Mouse (Mus musculus) CH12.LX (cell line): ENCODE data around the gene Gpx5. TPM values are rescaled to one million over a fixed set of nuclear protein-coding genes. Genes with fewer than 3 reads are reported as not detected.
A peak's percentile ranks its signal among the peaks of the same experiment; 100 is the strongest.

Experiments used
- DNase-seq: peaks from one replicate; pipeline ENCODE4 v3.0.0-alpha.2; 2013; ENCODE audit errors: extremely low read depth
- H3K27ac ChIP-seq: 2 replicates; pipeline ENCODE4 v1.5.1; 2012; ENCODE audit warnings: low read depth, mild to moderate bottlenecking, control low read depth, moderate library complexity; ENCODE audit not compliant: insufficient read depth
- H3K27me3 ChIP-seq: replicated peaks from 2 replicates; pipeline ENCODE3; 2012; ENCODE audit warnings: inconsistent platforms
- H3K36me3 ChIP-seq, 2 experiments: replicated peaks in 1 of 2; 2 replicates each; pipeline versions ENCODE3 to v1.6.1; 2012; ENCODE audit warnings: inconsistent platforms in 1 of 2, low read length in 1 of 2, mild to moderate bottlenecking in 1 of 2, mixed read lengths in 1 of 2, moderate library complexity in 1 of 2; ENCODE audit not compliant: control insufficient read depth in 1 of 2, insufficient read depth in 1 of 2
- H3K4me1 ChIP-seq, 2 experiments: 2 replicates each; pipeline ENCODE4 v1.6.1; 2012; ENCODE audit warnings: inconsistent platforms in 1 of 2, moderate library complexity in 1 of 2; ENCODE audit not compliant: insufficient read depth in 2 of 2, control insufficient read depth in 1 of 2
- H3K4me2 ChIP-seq: 2 replicates; pipeline ENCODE4 v1.6.1; 2012; ENCODE audit warnings: low read depth, mild to moderate bottlenecking, control low read depth; ENCODE audit not compliant: poor library complexity, insufficient read depth, severe bottlenecking
- H3K4me3 ChIP-seq, 3 experiments: fragments of 150-350 bp in 1 of 3; sonication (generic) in 1 of 3; replicated peaks in 1 of 3; 2 replicates each; pipeline versions ENCODE3 to v1.5.1; 2011 to 2012; ENCODE audit warnings: low read depth in 2 of 3, low read length in 2 of 3, mild to moderate bottlenecking in 2 of 3, moderate library complexity in 2 of 3, control low read depth in 1 of 3, improper control_type of control experiment in 1 of 3, inconsistent platforms in 1 of 3, mixed read lengths in 1 of 3; ENCODE audit not compliant: poor library complexity in 1 of 3
- H3K79me2 ChIP-seq: replicated peaks from 2 replicates; pipeline ENCODE4 v1.6.1; 2012; ENCODE audit warnings: mild to moderate bottlenecking, moderate library complexity; ENCODE audit not compliant: control insufficient read depth, poor library complexity, insufficient read depth, severe bottlenecking; ENCODE audit errors: extremely low read depth
- H3K9ac ChIP-seq: 2 replicates; pipeline ENCODE4 v1.6.1; 2012; ENCODE audit warnings: low read depth, mild to moderate bottlenecking, control low read depth, moderate library complexity; ENCODE audit not compliant: insufficient read depth
- H3K9me3 ChIP-seq: replicated peaks from 2 replicates; pipeline ENCODE3; 2012; ENCODE audit warnings: low read length, inconsistent platforms, mixed read lengths
- CHD2 ChIP-seq: IDR thresholded peaks from 2 replicates; pipeline ENCODE4 v1.6.1; 2011; ENCODE audit warnings: low read length, improper control_type of control experiment
- E2F4 ChIP-seq: IDR thresholded peaks from 2 replicates; pipeline ENCODE4 v1.6.1; 2011; ENCODE audit warnings: low read depth, low read length, improper control_type of control experiment; ENCODE audit not compliant: insufficient replicate concordance
- ELF1 ChIP-seq: IDR thresholded peaks from 2 replicates; pipeline ENCODE4 v1.6.1; 2014; ENCODE audit warnings: low read depth, mild to moderate bottlenecking, inconsistent platforms, low read length, improper control_type of control experiment
- EP300 ChIP-seq: IDR thresholded peaks from 2 replicates; pipeline ENCODE4 v1.6.1; 2011; ENCODE audit warnings: low read length, improper control_type of control experiment
- GABPA ChIP-seq: IDR thresholded peaks from 2 replicates; pipeline ENCODE4 v1.6.1; 2012; ENCODE audit warnings: low read depth, low read length, improper control_type of control experiment, inconsistent platforms; ENCODE audit not compliant: insufficient replicate concordance
- IRF4 ChIP-seq: IDR thresholded peaks from 2 replicates; pipeline ENCODE4 v1.6.1; 2014; ENCODE audit warnings: low read depth, mild to moderate bottlenecking, inconsistent platforms, low read length, improper control_type of control experiment
- JUN ChIP-seq: IDR thresholded peaks from 2 replicates; pipeline ENCODE4 v1.6.1; 2011; ENCODE audit warnings: low read depth, mild to moderate bottlenecking, low read length, improper control_type of control experiment, moderate library complexity; ENCODE audit not compliant: insufficient read depth
- KAT2A ChIP-seq: IDR thresholded peaks from 2 replicates; pipeline ENCODE4 v1.6.1; 2012; ENCODE audit warnings: low read length, improper control_type of control experiment, inconsistent platforms; ENCODE audit not compliant: insufficient replicate concordance
- MAFK ChIP-seq: IDR thresholded peaks from 2 replicates; pipeline ENCODE4 v1.6.1; 2011; ENCODE audit warnings: low read length, improper control_type of control experiment; ENCODE audit not compliant: insufficient replicate concordance
- MAZ ChIP-seq: IDR thresholded peaks from 2 replicates; pipeline ENCODE4 v1.6.1; 2012; ENCODE audit warnings: low read depth, mild to moderate bottlenecking, inconsistent platforms, low read length, improper control_type of control experiment, moderate library complexity
- NRF1 ChIP-seq: IDR thresholded peaks from 2 replicates; pipeline ENCODE4 v1.6.1; 2014; ENCODE audit warnings: low read depth, mild to moderate bottlenecking, inconsistent platforms, low read length, improper control_type of control experiment, moderate library complexity
- PAX5 ChIP-seq: IDR thresholded peaks from 2 replicates; pipeline ENCODE4 v1.6.1; 2012; ENCODE audit warnings: low read length, inconsistent platforms, mixed read lengths
- POLR2A ChIP-seq: IDR thresholded peaks from 2 replicates; pipeline ENCODE4 v1.6.1; 2011; ENCODE audit warnings: low read depth, mild to moderate bottlenecking, improper control_type of control experiment, low read length
- RAD21 ChIP-seq: IDR thresholded peaks from 2 replicates; pipeline ENCODE4 v1.6.1; 2011; ENCODE audit warnings: low read depth, mild to moderate bottlenecking, low read length, improper control_type of control experiment, moderate library complexity
- SMC3 ChIP-seq: IDR thresholded peaks from 2 replicates; pipeline ENCODE4 v1.6.1; 2011; ENCODE audit warnings: low read depth, low read length, improper control_type of control experiment
- TBP ChIP-seq: conservative IDR thresholded peaks from 2 replicates; pipeline ENCODE4 v1.6.1; 2011; ENCODE audit warnings: low read depth, low read length, improper control_type of control experiment
- USF1 ChIP-seq: IDR thresholded peaks from 2 replicates; pipeline ENCODE4 v1.6.1; 2014; ENCODE audit warnings: low read depth, mild to moderate bottlenecking, inconsistent platforms, low read length, improper control_type of control experiment
- ZKSCAN1 ChIP-seq: IDR thresholded peaks from 2 replicates; pipeline ENCODE4 v1.6.1; 2012; ENCODE audit warnings: low read depth, inconsistent platforms, low read length, improper control_type of control experiment, borderline replicate concordance
- ZMIZ1 ChIP-seq: IDR thresholded peaks from 2 replicates; pipeline ENCODE4 v1.6.1; 2012; ENCODE audit warnings: low read depth, mild to moderate bottlenecking, inconsistent platforms, low read length, improper control_type of control experiment
- ZNF384 ChIP-seq: IDR thresholded peaks from 2 replicates; pipeline ENCODE4 v1.6.1; 2012; ENCODE audit warnings: low read depth, low read length, improper control_type of control experiment, inconsistent platforms
- dilution Hi-C: fragments of 300-500 bp; cut with MboI; formaldehyde crosslinking; loops from 2 replicates; pipeline ENCODE4 v1.14.3; 2020; ENCODE audit warnings: low sequenced_read_pairs; ENCODE audit not compliant: extremely low pct_unique_long_range_greater_than_20kb, extremely low pct_ligation_motif_present
- in situ Hi-C: fragments of 300-500 bp; cut with MboI; formaldehyde crosslinking; loops from 3 replicates; pipeline ENCODE4 v1.14.3; 2019; ENCODE audit warnings: low sequenced_read_pairs, low pct_ligation_motif_present, low pct_unique_long_range_greater_than_20kb, mixed read lengths
- polyA plus RNA-seq: library from polyadenylated mRNA; unstranded; fragments of >175 nt; gene quantifications from 2 replicates; pipeline ENCODE4 v1.2.1, GENCODE M21; 2012; ENCODE audit warnings: low read depth; ENCODE audit not compliant: insufficient read length
- total RNA-seq, 2 experiments: library from RNA; depleted of rRNA; stranded (reverse); fragments of 300-350 nt in 1 of 2; fragments of >200 nt in 1 of 2; gene quantifications; 2 replicates each; pipeline ENCODE4 v1.2.3; 2012 to 2014

Gpx5 gene
- total and polyA plus RNA-seq, 3 experiments: not detected

- in situ Hi-C loops (no loop called here), dilution Hi-C loops (no loop called here)
- no peaks in the 10 kb centered on the region for H3K79me2 ChIP-seq
- H3K4me3 ChIP-seq: peak overlapping the region; percentile 61 to 75 (median 64)
- peaks cover 7 to 16% of the 10 kb centered on the region in 2 experiments for H3K4me1 ChIP-seq
- TF ChIP-seq POLR2A (no peak), E2F4 (0 out of 2 replicates have a peak, but pooled peaks have one; percentile 60), SMC3 (no peak), USF1 (no peak), NRF1 (peak; percentile 45; the same call in 1 of the 2 replicates), KAT2A (peak; percentile 73; the same call in 1 of the 2 replicates), ZKSCAN1 (no peak), JUN (no peak), RAD21 (no peak), ZMIZ1 (no peak), GABPA (no peak), PAX5 (no peak), ELF1 (peak; percentile 97), TBP (peak; percentile 99), MAFK (peak; percentile 94)
- H3K27me3 ChIP-seq: peaks cover 53% of the 10 kb centered on the region
- H3K36me3 ChIP-seq: no peaks in the 10 kb centered on the region
- no peaks in the 10 kb centered on the region for H3K9me3 ChIP-seq
- DNase-seq: peak; percentile 76
- H3K4me2 ChIP-seq: no peak overlapping the region; the same call in 1 of the 2 replicates
- H3K27ac ChIP-seq: no peak overlapping the region
- peak overlapping the region; percentile 26 for H3K9ac ChIP-seq
These were observed 38.5 kb downstream of the Gpx5 start for GRCm38 (mm10) chr13:21253986-21254385.

GRCm38 (mm10) chr13:21253569-21253968, 39.0 kb downstream of the Gpx5 start:
- Histone ChIP-seq H3K4me2 (peak overlapping the region; percentile 97), H3K27ac (no peak overlapping the region), H3K4me1 (peaks cover 7 to 13% of the 10 kb centered on the region in 2 experiments), H3K27me3 (peaks cover 53% of the 10 kb centered on the region), H3K9me3 (no peaks in the 10 kb centered on the region), H3K9ac (peak overlapping the region; percentile 26), H3K79me2 (no peaks in the 10 kb centered on the region), H3K36me3 (no peaks in the 10 kb centered on the region), H3K4me3 (peak overlapping the region; percentile 61 to 75 (median 64))
- dilution Hi-C loops (no loop called here), in situ Hi-C loops (no loop called here)
- no peak for DNase-seq
- TF ChIP-seq MAFK: no peak
- no peak for TF ChIP-seq EP300
- no peak for TF ChIP-seq USF1
- no peak for TF ChIP-seq SMC3
- no peak for TF ChIP-seq ZNF384
- TF ChIP-seq ZKSCAN1: no peak
- TF ChIP-seq JUN: no peak
- no peak for TF ChIP-seq IRF4
- TF ChIP-seq MAZ: no peak
- no peak for TF ChIP-seq CHD2
